Mouse (Mus musculus) forebrain, embryonic 12.5 days (tissue): ENCODE measurements at regions not wholly inside any gene's neighbourhood (a gene's known extent, or its start where the extent isn't known, plus 50 kb on each side); places are given as distances from the start of the nearest gene placed in this dataset.
"Not testable (repeated sequence)": the region's sequence is repeated elsewhere in the genome, so short reads cannot be mapped to it uniquely, and the experiment has no call there.

Experiments used
- ATAC-seq: fragments of 200-750 bp; cut with Nextera tagmentation; 2 replicates; pipeline ENCODE4 v1.8.0; 2017; ENCODE audit warnings: moderate TSS enrichment; ENCODE audit not compliant: low FRiP score
- H3K27ac ChIP-seq: fragments of 300-500 bp; sonication (generic); 2 replicates; pipeline ENCODE4 v1.5.1; 2016; ENCODE audit warnings: mild to moderate bottlenecking
- H3K27me3 ChIP-seq: fragments of 300-500 bp; sonication (generic); 2 replicates; pipeline ENCODE4 v1.6.1; 2016; ENCODE audit warnings: mild to moderate bottlenecking
- H3K36me3 ChIP-seq: fragments of 300-500 bp; sonication (generic); replicated peaks from 2 replicates; pipeline ENCODE4 v1.6.1; 2016; ENCODE audit warnings: mild to moderate bottlenecking
- H3K4me1 ChIP-seq: fragments of 300-500 bp; sonication (generic); 2 replicates; pipeline ENCODE4 v1.6.1; 2016
- H3K4me2 ChIP-seq: fragments of 300-500 bp; sonication (generic); 2 replicates; pipeline ENCODE4 v1.6.1; 2016; ENCODE audit warnings: mild to moderate bottlenecking, moderate library complexity
- H3K4me3 ChIP-seq: fragments of 300-500 bp; sonication (generic); replicated peaks from 2 replicates; pipeline ENCODE4 v1.5.1; 2016; ENCODE audit warnings: mild to moderate bottlenecking
- H3K9ac ChIP-seq: fragments of 300-500 bp; sonication (generic); 2 replicates; pipeline ENCODE4 v1.6.1; 2016; ENCODE audit warnings: mild to moderate bottlenecking
- H3K9me3 ChIP-seq: fragments of 300-500 bp; sonication (generic); 2 replicates; pipeline ENCODE4 v1.6.1; 2016
- WGBS: fragments of 180-500 bp; shearing (Covaris S2); methylation state at CpG from one replicate; pipeline ENCODE4 v1.1.7; 2016; 5-methylcytosine and 5-hydroxymethylcytosine counted together

DNA sequence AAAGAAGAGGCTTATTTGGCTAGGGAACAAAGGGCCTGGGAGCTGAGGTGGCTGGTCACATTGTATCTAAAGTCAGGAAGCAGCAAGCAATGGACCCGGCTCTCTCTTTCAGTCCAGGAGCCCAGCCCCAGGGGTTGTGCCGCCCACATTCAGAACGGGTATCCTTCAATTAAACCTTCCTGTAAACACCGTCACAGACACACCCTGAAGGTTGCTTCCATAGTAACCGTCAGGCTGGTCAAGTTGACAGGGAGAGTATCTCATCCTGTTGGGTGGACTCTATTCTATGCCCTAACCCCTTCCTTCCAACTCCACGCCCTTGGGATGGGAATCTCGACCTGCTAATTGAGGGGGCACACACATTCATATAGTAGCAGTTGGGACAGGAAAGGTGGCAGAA is 148.6 kb upstream of the Ajap1 start:
- Histone ChIP-seq H3K27me3 (0 out of 2 replicates have a peak, but pooled peaks cover 12% of the 10 kb centered on the region), H3K4me3 (no peak overlapping the region), H3K9ac (no peak overlapping the region), H3K4me2 (no peak overlapping the region), H3K36me3 (no peaks in the 10 kb centered on the region), H3K4me1 (peaks cover 20% of the 10 kb centered on the region), H3K27ac (no peak overlapping the region), H3K9me3 (no peaks in the 10 kb centered on the region)
- ATAC-seq, result no peak
- 75% methylated on average over 7 of the region's 7 CpGs for WGBS

DNA sequence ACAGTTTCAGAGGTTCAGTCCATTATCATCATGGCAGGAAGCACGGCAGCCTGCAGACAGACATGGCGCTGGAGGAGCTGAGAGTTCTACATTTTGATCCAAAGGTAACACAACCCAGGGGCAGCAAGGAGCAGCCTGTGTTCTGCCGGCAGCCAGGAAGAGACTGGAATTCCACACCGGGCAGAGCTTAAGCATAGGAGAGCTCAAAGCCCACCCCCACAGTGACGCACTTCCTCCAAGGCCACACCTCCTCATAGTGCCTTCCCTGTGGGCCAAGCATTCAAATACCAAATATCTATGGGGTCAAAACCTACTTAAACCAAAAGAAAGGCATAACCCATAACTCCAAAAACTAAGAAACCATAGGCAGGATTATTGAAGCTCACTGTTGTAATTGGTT is 149.4 kb upstream of the Ajap1 start:
- Histone ChIP-seq H3K9ac (no peak overlapping the region), H3K36me3 (no peaks in the 10 kb centered on the region), H3K4me3 (no peak overlapping the region), H3K27ac (no peak overlapping the region), H3K27me3 (0 out of 2 replicates have a peak, but pooled peaks cover 12% of the 10 kb centered on the region), H3K4me1 (peaks cover 20% of the 10 kb centered on the region), H3K9me3 (no peaks in the 10 kb centered on the region), H3K4me2 (no peak overlapping the region)
- WGBS, result 98% methylated on average over 5 of the region's 5 CpGs
- ATAC-seq, result no peak

DNA sequence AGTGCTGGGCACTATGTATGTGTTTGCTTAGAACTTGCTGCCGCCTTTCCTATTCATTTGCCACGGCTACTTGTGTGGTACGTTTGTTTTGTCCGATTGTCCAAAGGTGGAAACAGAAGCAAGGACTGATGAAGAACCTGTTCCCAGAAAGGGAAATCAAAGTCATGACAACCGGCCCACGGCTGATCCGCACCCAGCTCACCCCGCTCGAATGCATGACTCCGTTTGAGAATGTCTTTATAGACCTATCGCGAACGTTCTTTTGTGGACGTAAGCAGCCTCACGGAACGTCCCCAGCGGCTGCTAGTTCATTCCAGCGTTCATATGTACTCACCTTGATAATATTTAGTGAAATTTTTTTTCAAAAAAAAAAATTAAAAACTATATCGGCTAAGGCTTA is 149.9 kb upstream of the Ajap1 start:
- Histone ChIP-seq H3K9me3 (no peaks in the 10 kb centered on the region), H3K27me3 (0 out of 2 replicates have a peak, but pooled peaks cover 12% of the 10 kb centered on the region), H3K4me1 (peaks cover 20% of the 10 kb centered on the region), H3K36me3 (no peaks in the 10 kb centered on the region), H3K4me2 (no peak overlapping the region), H3K27ac (no peak overlapping the region), H3K9ac (no peak overlapping the region), H3K4me3 (no peak overlapping the region)
- WGBS, result 74% methylated on average over 19 of the region's 19 CpGs
- ATAC-seq, result no peak

- H3K4me2 ChIP-seq, result no peak overlapping the region; the same call in 1 of the 2 replicates
- 0 out of 2 replicates have a peak overlapping the region, but pooled peaks have one; percentile 27 for H3K27ac ChIP-seq
- no peak for ATAC-seq
- no peak overlapping the region for H3K4me3 ChIP-seq
- peaks cover 23% of the 10 kb centered on the region for H3K4me1 ChIP-seq
- H3K27me3 ChIP-seq, result 0 out of 2 replicates have a peak, but pooled peaks cover 12% of the 10 kb centered on the region
- 3% methylated on average over 5 of the region's 5 CpGs for WGBS
- no peaks in the 10 kb centered on the region for H3K9me3 ChIP-seq
- no peaks in the 10 kb centered on the region for H3K36me3 ChIP-seq
- H3K9ac ChIP-seq, result no peak overlapping the region
Observed at GRCm38 (mm10) chr4:153633260-153633659, 150.6 kb upstream of the Ajap1 start.

DNA sequence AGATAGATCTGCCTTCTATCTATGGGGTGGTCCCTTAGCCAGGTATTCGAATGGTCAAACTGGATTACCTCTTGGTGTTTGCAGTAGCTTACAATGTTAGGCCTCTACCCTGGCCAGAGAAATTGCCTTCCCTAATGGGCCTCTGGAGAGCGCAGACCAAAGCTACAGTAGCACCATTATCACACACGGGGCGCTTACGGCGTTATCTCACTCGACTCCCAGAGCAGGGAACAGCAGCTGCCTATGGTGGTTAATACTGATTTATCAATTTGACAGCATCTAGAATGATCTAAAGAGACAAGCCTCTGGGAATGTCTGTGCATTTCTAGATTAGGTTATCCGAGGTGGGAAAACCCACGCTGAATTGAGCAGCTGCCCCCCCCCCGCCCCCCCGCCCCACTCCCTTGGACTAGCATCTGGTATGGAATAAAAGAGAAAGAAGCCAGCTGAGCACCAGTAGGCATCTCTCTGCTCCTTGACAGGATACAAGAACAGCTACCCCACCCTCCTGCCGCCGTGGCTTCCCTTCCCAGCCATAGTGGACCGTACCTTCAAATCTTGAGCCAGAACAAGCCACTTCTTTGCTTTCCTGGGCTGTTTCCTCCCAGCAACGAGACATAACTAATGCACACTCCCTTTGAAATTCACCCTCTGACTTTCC is 151.7 kb upstream of the Ajap1 start:
- peaks cover 26% of the 10 kb centered on the region for H3K4me1 ChIP-seq
- H3K9me3 ChIP-seq, result no peaks in the 10 kb centered on the region
- H3K27me3 ChIP-seq, result peaks cover 18% of the 10 kb centered on the region; the same call in 1 of the 2 replicates
- no peak overlapping the region for H3K4me2 ChIP-seq
- WGBS, result 42% methylated on average over 15 of the region's 15 CpGs
- H3K36me3 ChIP-seq, result no peaks in the 10 kb centered on the region
- no peak overlapping the region for H3K27ac ChIP-seq
- H3K4me3 ChIP-seq, result no peak overlapping the region
- no peak overlapping the region for H3K9ac ChIP-seq
- ATAC-seq, result peak; percentile 60; the same call in 1 of the 2 replicates

GRCm38 (mm10) chr4:153637989-153638388 is 155.4 kb upstream of the Ajap1 start:
- no peak overlapping the region for H3K4me2 ChIP-seq
- H3K4me1 ChIP-seq, result peaks cover 21% of the 10 kb centered on the region
- 0% methylated on average over 1 of the region's 1 CpGs for WGBS
- H3K9me3 ChIP-seq, result no peaks in the 10 kb centered on the region
- H3K36me3 ChIP-seq, result no peaks in the 10 kb centered on the region
- H3K9ac ChIP-seq, result no peak overlapping the region
- peaks cover 20% of the 10 kb centered on the region; the same call in 1 of the 2 replicates for H3K27me3 ChIP-seq
- peak overlapping the region; percentile 53; the same call in 1 of the 2 replicates for H3K27ac ChIP-seq
- no peak overlapping the region for H3K4me3 ChIP-seq
- ATAC-seq, result peak; percentile 52; the same call in 1 of the 2 replicates

GRCm38 (mm10) chr4:153651849-153652248 is 169.2 kb upstream of the Ajap1 start:
- no peaks in the 10 kb centered on the region for H3K36me3 ChIP-seq
- no peak for ATAC-seq

DNA sequence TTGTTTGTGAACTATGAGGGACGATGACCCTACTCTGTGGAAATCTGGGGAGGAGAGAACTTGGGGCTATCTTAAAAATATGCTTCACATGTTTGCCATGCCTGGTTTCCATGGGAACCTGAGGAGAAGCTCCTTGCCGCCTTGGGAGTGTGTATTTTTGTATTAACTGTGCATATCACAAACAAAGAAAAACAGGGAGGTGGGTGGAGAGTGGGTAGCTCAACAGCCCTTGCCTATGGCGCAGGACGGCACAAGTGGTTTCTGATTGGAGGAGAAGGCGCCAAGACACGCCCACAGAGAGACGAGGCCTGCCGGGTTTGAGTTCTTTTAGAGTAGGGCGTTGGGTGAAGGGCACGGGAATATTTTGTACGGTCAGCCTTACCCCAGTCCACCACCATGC is 170.2 kb upstream of the Ajap1 start:
- no peak overlapping the region for H3K4me3 ChIP-seq
- no peaks in the 10 kb centered on the region for H3K27me3 ChIP-seq
- peaks cover 6% of the 10 kb centered on the region; the same call in 1 of the 2 replicates for H3K4me1 ChIP-seq
- H3K36me3 ChIP-seq, result no peaks in the 10 kb centered on the region
- no peaks in the 10 kb centered on the region for H3K9me3 ChIP-seq
- H3K4me2 ChIP-seq, result no peak overlapping the region
- no peak overlapping the region for H3K9ac ChIP-seq
- no peak for ATAC-seq
- no peak overlapping the region for H3K27ac ChIP-seq
- 88% methylated on average over 11 of the region's 11 CpGs for WGBS

More at GRCm38 (mm10) chr4:153651849-153652248, 169.2 kb upstream of the Ajap1 start:
- Histone ChIP-seq H3K27me3 (no peaks in the 10 kb centered on the region), H3K9me3 (no peaks in the 10 kb centered on the region), H3K4me1 (peaks cover 6% of the 10 kb centered on the region; the same call in 1 of the 2 replicates), H3K9ac (no peak overlapping the region), H3K4me2 (no peak overlapping the region), H3K4me3 (no peak overlapping the region), H3K27ac (no peak overlapping the region)
- 6% methylated on average over 5 of the region's 5 CpGs for WGBS

- H3K4me2 ChIP-seq, result no peak overlapping the region
- no peaks in the 10 kb centered on the region for H3K4me1 ChIP-seq
- H3K9ac ChIP-seq, result no peak overlapping the region
- 95% methylated on average over 7 of the region's 7 CpGs for WGBS
- H3K4me3 ChIP-seq, result no peak overlapping the region
- no peak for ATAC-seq
- no peaks in the 10 kb centered on the region for H3K36me3 ChIP-seq
- no peak overlapping the region for H3K27ac ChIP-seq
- H3K27me3 ChIP-seq, result no peaks in the 10 kb centered on the region
- H3K9me3 ChIP-seq, result no peaks in the 10 kb centered on the region
Observed at GRCm38 (mm10) chr4:153662731-153663130, 180.1 kb upstream of the Ajap1 start.

- not testable (repeated sequence) for H3K4me1 ChIP-seq, H3K27me3 ChIP-seq
- WGBS, result 83% methylated on average over 6 of the region's 6 CpGs
Observed at GRCm38 (mm10) chr4:153666626-153667236, 184.1 kb upstream of the Ajap1 start.

DNA sequence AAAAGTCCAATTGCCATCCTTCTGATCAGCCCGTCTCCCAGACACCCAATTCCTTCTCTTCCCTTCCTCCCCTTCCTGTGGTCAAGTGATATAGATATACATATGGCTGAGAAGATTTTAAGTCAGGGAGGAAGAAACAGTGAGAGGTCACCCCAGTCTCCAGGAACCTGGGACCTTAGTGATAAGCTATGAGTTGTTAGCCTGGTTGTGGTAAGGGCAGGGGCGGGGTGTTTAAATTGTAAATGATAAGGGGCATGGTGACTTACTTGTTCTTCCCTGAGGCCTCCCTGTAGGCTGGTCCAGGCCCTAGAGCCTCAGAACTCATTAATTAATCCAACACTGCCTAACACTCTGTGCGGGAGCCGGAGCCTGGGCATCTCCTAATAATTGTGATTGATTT is 186.5 kb upstream of the Ajap1 start:
- Histone ChIP-seq H3K4me3 (no peak overlapping the region), H3K27me3 (no peaks in the 10 kb centered on the region), H3K27ac (no peak overlapping the region), H3K9me3 (no peaks in the 10 kb centered on the region), H3K36me3 (no peaks in the 10 kb centered on the region), H3K4me1 (no peaks in the 10 kb centered on the region), H3K9ac (no peak overlapping the region), H3K4me2 (no peak overlapping the region)
- no peak for ATAC-seq
- WGBS, result 91% methylated on average over 4 of the region's 4 CpGs

More at GRCm38 (mm10) chr4:153666626-153667236, 184.1 kb upstream of the Ajap1 start:
- H3K4me2 ChIP-seq, H3K4me3 ChIP-seq, H3K9ac ChIP-seq, H3K27ac ChIP-seq, H3K36me3 ChIP-seq, H3K9me3 ChIP-seq, ATAC-seq: not testable (repeated sequence)

DNA sequence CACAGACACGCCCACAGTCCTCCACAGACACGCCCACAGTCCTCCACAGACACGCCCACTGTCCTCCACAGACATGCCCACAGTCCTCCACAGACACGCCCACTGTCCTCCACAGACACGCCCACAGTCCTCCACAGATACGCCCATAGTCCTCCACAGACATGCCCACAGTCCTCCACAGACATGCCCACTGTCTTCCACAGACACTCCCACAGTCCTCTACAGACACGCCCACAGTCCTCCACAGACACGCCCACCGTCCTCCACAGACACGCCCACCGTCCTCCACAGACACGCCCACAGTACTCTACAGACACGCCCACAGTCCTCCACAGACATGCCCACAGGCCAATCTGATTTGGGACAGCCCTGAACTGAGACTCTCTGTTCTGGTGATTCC is 187.6 kb upstream of the Ajap1 start:
- Histone ChIP-seq H3K9me3 (no peaks in the 10 kb centered on the region), H3K4me3 (no peak overlapping the region), H3K4me2 (no peak overlapping the region), H3K27ac (no peak overlapping the region), H3K9ac (no peak overlapping the region), H3K36me3 (no peaks in the 10 kb centered on the region), H3K27me3 (no peaks in the 10 kb centered on the region), H3K4me1 (no peaks in the 10 kb centered on the region)
- no peak for ATAC-seq
- WGBS, result 89% methylated on average over 13 of the region's 13 CpGs

DNA sequence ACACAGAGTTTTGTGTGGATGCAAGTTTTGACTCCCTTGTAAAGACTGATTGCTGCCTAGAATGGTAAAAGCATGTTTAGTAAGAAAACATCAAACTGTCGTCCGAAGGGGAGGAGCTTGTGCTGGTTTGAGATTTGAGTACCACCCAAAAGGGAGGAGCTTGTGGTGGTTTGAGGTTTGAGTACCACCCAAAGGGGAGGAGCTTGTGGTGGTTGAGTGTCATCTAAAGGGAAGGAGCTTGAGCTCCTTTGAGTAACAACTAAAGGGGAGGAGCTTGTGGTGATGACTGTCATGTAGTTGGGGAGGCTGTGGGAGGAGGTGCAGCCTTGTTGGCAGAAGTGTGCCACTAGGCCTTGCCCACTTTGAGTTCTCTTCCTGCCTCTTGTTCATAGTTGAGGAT is 192.8 kb upstream of the Ajap1 start:
- no peak overlapping the region for H3K4me3 ChIP-seq
- no peaks in the 10 kb centered on the region for H3K27me3 ChIP-seq
- H3K36me3 ChIP-seq, result no peaks in the 10 kb centered on the region
- H3K9me3 ChIP-seq, result no peaks in the 10 kb centered on the region
- no peaks in the 10 kb centered on the region for H3K4me1 ChIP-seq
- 84% methylated on average over 2 of the region's 2 CpGs for WGBS
- no peak overlapping the region for H3K4me2 ChIP-seq
- H3K9ac ChIP-seq, result no peak overlapping the region
- no peak for ATAC-seq
- no peak overlapping the region for H3K27ac ChIP-seq
